Mouse (Mus musculus): ENCODE measurements around the gene Tmem181a. TPM values are rescaled to one million over a fixed set of nuclear protein-coding genes. Genes with fewer than 3 reads are reported as not detected.
"Not testable (repeated sequence)": the region's sequence is repeated elsewhere in the genome, so short reads cannot be mapped to it uniquely, and the experiment has no call there.

The Tmem181a gene
- 19.8 and 23.7 TPM in 2 replicates for polyA plus RNA-seq (2016; fragmentation: Nextera tagmentation; extraction: Ambion mirVana)

GRCm38 (mm10) chr17:6256400-6257069 lies at the start of gene Tmem181a:
Tmem181a (plus strand) TSS chr17:6256860.
- H3K27me3 ChIP-seq (ENCODE audit: low read depth, poor library complexity, severe bottlenecking); H3K27ac ChIP-seq; H3K4me1 ChIP-seq; DNase-seq (ENCODE audit: low spot score); H3K36me3 ChIP-seq; H3K9me3 ChIP-seq (replicated peaks): not testable (repeated sequence)
- H3K4me3 ChIP-seq, result peak within 1 kb of the TSS; percentile 33
- WGBS, result 0% methylated on average over 12 of the region's 51 CpGs

DNA sequence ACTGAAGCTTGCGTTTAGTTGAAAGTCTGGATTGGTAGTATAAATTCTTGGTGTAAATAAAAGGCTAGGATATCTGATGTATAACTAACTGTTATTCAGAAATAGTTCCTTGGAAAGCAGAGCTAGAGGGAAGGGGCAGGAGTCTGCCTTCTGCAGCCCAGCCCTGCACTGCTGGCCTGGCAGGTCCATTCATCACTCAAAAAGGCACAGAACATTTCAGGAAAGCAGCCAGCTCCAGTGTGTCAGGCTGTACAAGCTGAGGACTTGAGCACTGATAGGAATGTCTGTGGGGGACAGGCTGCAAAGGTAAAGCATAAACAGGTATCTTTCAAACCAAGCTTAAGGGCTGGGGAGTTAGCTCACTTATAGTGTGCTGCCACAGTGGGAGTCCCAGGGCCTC lies 44.9 kb upstream of the Tmem181a start:
- no peaks in the 10 kb centered on the region for H3K9me3 ChIP-seq (replicated peaks)
- no peaks in the 10 kb centered on the region for H3K4me1 ChIP-seq
- H3K27ac ChIP-seq, result no peak overlapping the region
- no peaks in the 10 kb centered on the region for H3K27me3 ChIP-seq (ENCODE audit: low read depth, poor library complexity, severe bottlenecking)
- DNase-seq (ENCODE audit: low spot score), result no peak
- WGBS, result 92% methylated on average over 1 of the region's 1 CpGs
- H3K36me3 ChIP-seq, result peaks cover 86% of the 10 kb centered on the region
- no peak overlapping the region for H3K4me3 ChIP-seq

DNA sequence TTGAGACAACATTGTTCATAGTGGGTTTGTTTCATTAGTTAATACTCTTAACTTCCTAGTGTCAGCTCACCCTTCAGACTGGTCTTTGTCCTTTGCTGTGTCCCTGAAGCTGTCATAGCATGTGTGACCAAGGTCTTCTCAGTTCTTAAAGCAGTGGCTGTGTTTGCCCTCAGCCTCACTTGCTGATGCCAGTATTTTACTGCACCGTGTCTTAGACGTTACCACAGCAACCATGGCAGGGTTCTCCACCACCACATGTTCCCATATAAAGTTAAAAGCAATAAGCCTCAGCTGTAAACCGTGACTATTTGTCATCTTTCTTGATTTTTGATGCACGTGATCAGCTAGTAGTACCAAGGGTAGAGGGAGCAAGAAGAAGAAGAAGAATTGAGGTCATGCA lies 41.0 kb upstream of the Tmem181a start:
- DNase-seq (ENCODE audit: low spot score), result no peak
- Histone ChIP-seq H3K27ac (no peak overlapping the region), H3K9me3 (replicated peaks) (no peaks in the 10 kb centered on the region), H3K4me3 (no peak overlapping the region), H3K27me3 (ENCODE audit: low read depth, poor library complexity, severe bottlenecking) (no peaks in the 10 kb centered on the region), H3K4me1 (no peaks in the 10 kb centered on the region), H3K36me3 (peaks cover 67% of the 10 kb centered on the region)
- 88% methylated on average over 4 of the region's 4 CpGs for WGBS

- Histone ChIP-seq H3K36me3 (peaks cover 63% of the 10 kb centered on the region), H3K27me3 (ENCODE audit: low read depth, poor library complexity, severe bottlenecking) (no peaks in the 10 kb centered on the region), H3K27ac (no peak overlapping the region), H3K9me3 (replicated peaks) (no peaks in the 10 kb centered on the region), H3K4me1 (no peaks in the 10 kb centered on the region), H3K4me3 (no peak overlapping the region)
- 96% methylated on average over 10 of the region's 10 CpGs for WGBS
- no peak for DNase-seq (ENCODE audit: low spot score)
Measured at GRCm38 (mm10) chr17:6216514-6216913, 40.1 kb upstream of the Tmem181a start.

DNA sequence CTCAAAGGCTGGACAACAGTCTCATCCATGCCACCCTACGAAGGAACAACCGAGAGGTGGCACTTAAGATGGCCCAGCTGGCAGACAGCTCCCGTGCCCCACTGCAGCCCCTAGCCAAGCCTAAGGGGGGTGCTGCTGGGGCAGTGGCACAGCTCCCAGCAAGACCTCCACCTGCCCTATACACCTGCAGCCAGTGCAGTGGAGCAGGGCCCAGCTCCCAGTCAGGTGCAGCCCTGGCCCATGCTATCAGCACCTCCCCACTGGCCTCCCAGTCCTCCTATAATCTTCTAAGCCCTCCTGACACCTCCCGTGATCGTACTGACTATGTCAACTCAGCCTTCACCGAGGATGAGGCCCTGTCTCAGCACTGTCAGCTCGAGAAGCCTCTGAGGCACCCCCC lies 24.0 kb upstream of the Tmem181a start:
- not testable (repeated sequence) for H3K27me3 ChIP-seq (ENCODE audit: low read depth, poor library complexity, severe bottlenecking); H3K9me3 ChIP-seq (replicated peaks); H3K4me3 ChIP-seq; DNase-seq (ENCODE audit: low spot score); H3K27ac ChIP-seq; H3K36me3 ChIP-seq; H3K4me1 ChIP-seq
- no CpG with 5 or more reads among the region's 7 CpGs for WGBS

- H3K4me1 ChIP-seq; H3K4me3 ChIP-seq; H3K27me3 ChIP-seq (ENCODE audit: low read depth, poor library complexity, severe bottlenecking); H3K36me3 ChIP-seq; DNase-seq (ENCODE audit: low spot score); H3K27ac ChIP-seq; H3K9me3 ChIP-seq (replicated peaks): not testable (repeated sequence)
- 86% methylated on average over 1 of the region's 1 CpGs for WGBS
Measured at GRCm38 (mm10) chr17:6251298-6251697, 5.4 kb upstream of the Tmem181a start.

DNA sequence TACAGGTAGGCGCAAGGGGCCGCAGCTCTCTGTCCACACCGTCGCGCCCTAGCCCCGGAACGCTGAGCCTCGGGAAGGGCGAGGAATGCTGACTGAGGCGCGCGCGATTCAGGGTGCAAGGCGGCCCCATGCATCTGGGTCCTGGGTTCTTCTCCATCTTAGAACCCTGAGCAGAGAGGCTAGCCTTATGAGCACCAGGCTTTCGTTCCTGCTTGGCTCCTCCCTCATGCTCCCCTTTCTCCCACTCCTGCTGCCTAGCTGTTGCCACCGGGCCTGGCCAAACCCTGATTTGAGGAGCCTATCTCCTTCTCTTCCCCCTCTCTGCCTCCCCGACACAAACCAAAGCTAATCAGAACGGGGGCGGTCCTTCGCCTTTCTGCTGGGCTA lies 403 bp downstream of the Tmem181a start:
- DNase-seq (ENCODE audit: low spot score); H3K36me3 ChIP-seq; H3K4me1 ChIP-seq; H3K27ac ChIP-seq; H3K27me3 ChIP-seq (ENCODE audit: low read depth, poor library complexity, severe bottlenecking); H3K9me3 ChIP-seq (replicated peaks): not testable (repeated sequence)
- peak overlapping the region; percentile 33; the same call in 1 of the 2 replicates for H3K4me3 ChIP-seq
- under 1% methylated on average over 20 of the region's 20 CpGs for WGBS

- not testable (repeated sequence) for H3K9me3 ChIP-seq (replicated peaks); H3K4me1 ChIP-seq; H3K36me3 ChIP-seq; H3K27me3 ChIP-seq (ENCODE audit: low read depth, poor library complexity, severe bottlenecking)
- Histone ChIP-seq H3K4me3 (peak overlapping the region; percentile 53), H3K27ac (peak overlapping the region; percentile 70; the same call in 1 of the 2 replicates)
- 2% methylated on average over 59 of the region's 84 CpGs for WGBS
- peak; percentile 52 for DNase-seq (ENCODE audit: low spot score)
Measured at GRCm38 (mm10) chr17:6269876-6270831, 13.5 kb downstream of the Tmem181a start.

- H3K4me3 ChIP-seq, result peak overlapping the region; percentile 53
- H3K27me3 ChIP-seq (ENCODE audit: low read depth, poor library complexity, severe bottlenecking); H3K4me1 ChIP-seq; H3K9me3 ChIP-seq (replicated peaks); H3K36me3 ChIP-seq: not testable (repeated sequence)
- peak; percentile 55 for DNase-seq (ENCODE audit: low spot score)
- WGBS, result under 1% methylated on average over 25 of the region's 25 CpGs
- H3K27ac ChIP-seq, result 0 out of 2 replicates have a peak overlapping the region, but pooled peaks have one; percentile 70
Measured at GRCm38 (mm10) chr17:6270840-6271239, 14.2 kb downstream of the Tmem181a start.

- not testable (repeated sequence) for H3K27me3 ChIP-seq (ENCODE audit: low read depth, poor library complexity, severe bottlenecking)
- WGBS, result 92% methylated on average over 6 of the region's 6 CpGs
Measured at GRCm38 (mm10) chr17:6271970-6272369, 15.3 kb downstream of the Tmem181a start.

DNA sequence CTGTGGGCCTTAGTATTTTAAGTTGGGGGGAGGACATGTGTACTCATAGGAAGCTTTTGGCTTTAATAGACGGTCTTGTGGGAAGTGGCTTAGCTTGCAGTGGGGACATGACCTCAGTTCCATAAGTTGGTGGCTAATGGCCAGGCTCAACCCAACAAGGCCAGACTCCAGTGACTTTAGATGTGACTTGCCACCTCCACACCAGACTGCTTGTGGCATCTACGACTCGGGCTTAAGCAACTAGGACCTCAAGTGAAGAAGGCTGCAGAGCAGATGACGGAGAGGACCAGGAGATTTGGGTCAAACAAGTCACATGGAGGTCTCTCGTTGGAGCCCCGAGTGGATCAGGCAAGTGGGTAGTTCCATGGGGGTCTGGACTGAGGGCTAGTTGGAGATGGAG lies 18.0 kb downstream of the Tmem181a start:
- H3K36me3 ChIP-seq; H3K4me3 ChIP-seq; H3K27ac ChIP-seq; H3K4me1 ChIP-seq; H3K27me3 ChIP-seq (ENCODE audit: low read depth, poor library complexity, severe bottlenecking); H3K9me3 ChIP-seq (replicated peaks); DNase-seq (ENCODE audit: low spot score): not testable (repeated sequence)
- WGBS, result 96% methylated on average over 6 of the region's 6 CpGs

More at GRCm38 (mm10) chr17:6271970-6272369, 15.3 kb downstream of the Tmem181a start:
- H3K9me3 ChIP-seq (replicated peaks); H3K36me3 ChIP-seq; DNase-seq (ENCODE audit: low spot score); H3K4me1 ChIP-seq; H3K27ac ChIP-seq; H3K4me3 ChIP-seq: not testable (repeated sequence)

DNA sequence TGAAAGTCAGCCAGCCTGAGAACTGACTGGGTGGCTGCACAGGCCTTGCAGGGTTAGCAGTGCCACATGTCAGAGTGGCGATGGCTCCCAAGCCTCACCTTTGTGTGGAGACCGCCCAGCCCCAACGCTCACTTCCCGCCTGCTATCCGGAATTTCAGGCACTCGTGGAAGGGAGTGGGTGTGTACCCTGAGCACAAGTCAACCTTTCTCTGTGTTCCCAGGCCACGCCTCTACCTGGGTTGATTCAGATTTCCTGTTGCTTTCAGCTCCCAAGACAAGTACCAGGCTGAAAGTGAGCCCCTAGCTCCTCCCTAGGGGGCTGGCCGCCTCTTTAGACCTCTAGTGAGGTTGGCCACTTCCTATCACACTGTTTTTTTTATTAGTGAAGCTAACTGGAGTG lies 22.5 kb downstream of the Tmem181a start:
- H3K27me3 ChIP-seq (ENCODE audit: low read depth, poor library complexity, severe bottlenecking), result not testable (repeated sequence)

DNA sequence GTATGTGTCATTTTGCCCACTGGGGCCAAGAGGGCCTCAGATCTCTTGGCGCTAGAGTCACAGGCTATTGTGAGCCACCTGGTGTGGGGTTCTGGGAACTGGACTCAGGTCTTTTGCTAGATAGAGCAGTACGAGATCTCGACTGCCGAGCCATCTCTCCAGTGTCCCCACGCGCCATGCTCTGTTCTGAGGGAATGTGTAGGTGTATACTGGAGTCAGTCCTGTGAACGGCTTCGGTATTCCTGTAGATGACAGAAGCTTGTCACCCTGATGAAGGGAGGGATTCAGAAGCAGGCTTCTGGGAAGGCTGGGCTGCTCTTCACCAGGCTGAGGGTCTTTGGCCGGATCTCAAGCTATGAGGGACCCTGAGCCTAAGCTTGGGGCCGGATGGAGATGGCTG lies 23.1 kb downstream of the Tmem181a start:
- H3K36me3 ChIP-seq; H3K4me3 ChIP-seq; H3K27ac ChIP-seq; DNase-seq (ENCODE audit: low spot score); H3K9me3 ChIP-seq (replicated peaks); H3K27me3 ChIP-seq (ENCODE audit: low read depth, poor library complexity, severe bottlenecking); H3K4me1 ChIP-seq: not testable (repeated sequence)
- 88% methylated on average over 10 of the region's 10 CpGs for WGBS

More for the DNA sequence above, 22.5 kb downstream of the Tmem181a start:
- H3K4me3 ChIP-seq; H3K4me1 ChIP-seq; H3K36me3 ChIP-seq; H3K27ac ChIP-seq; H3K9me3 ChIP-seq (replicated peaks); DNase-seq (ENCODE audit: low spot score): not testable (repeated sequence)
- WGBS, result 73% methylated on average over 8 of the region's 8 CpGs

Data from limb, embryonic 10.5 days (tissue).